Mouse (Mus musculus): Measurements from ENCODE around the gene Pdx1.

Pdx1 gene

DNA sequence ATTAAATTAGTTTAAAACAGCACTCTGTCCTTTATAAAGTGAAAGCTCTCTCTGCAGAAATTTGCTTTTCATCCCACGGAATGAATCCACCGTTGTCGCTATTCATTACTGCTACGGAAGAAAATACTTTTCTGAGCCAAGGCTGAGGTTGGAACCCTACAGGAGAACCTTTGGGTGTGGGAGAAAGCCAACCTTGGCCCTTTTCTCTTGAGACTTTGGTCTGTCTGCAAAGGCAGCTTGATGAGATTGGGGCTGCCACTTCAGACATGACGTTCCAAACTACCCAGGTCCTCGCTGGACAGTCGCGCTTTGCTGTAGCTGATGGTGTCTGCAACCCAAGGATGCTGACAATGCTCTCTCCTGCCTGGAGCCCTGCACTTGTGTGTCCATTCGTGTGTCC is 38.7 kb downstream of the Pdx1 start:
- no peak for DNase-seq (ENCODE audit: low spot score)

DNA sequence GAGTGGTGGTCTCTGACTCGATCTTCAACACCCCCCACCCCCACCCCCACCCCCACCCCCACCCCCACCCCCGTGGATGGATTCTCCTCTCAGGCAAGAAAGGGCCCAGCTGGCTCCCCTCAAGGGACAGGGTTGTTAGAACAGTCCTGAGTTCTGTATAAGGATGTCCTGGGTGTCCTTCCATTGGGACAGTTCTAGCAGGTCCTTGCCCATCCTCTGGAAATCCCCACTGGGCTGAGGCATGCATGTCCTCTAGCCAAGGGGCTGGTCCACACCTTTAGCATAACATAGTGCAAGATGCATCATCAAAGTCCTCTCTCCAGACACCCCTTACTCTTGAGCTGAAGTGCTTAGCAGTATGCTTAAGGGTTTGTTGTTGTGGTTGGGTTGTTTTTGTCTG is 40.0 kb downstream of the Pdx1 start:
- no peak for DNase-seq (ENCODE audit: low spot score)

DNA sequence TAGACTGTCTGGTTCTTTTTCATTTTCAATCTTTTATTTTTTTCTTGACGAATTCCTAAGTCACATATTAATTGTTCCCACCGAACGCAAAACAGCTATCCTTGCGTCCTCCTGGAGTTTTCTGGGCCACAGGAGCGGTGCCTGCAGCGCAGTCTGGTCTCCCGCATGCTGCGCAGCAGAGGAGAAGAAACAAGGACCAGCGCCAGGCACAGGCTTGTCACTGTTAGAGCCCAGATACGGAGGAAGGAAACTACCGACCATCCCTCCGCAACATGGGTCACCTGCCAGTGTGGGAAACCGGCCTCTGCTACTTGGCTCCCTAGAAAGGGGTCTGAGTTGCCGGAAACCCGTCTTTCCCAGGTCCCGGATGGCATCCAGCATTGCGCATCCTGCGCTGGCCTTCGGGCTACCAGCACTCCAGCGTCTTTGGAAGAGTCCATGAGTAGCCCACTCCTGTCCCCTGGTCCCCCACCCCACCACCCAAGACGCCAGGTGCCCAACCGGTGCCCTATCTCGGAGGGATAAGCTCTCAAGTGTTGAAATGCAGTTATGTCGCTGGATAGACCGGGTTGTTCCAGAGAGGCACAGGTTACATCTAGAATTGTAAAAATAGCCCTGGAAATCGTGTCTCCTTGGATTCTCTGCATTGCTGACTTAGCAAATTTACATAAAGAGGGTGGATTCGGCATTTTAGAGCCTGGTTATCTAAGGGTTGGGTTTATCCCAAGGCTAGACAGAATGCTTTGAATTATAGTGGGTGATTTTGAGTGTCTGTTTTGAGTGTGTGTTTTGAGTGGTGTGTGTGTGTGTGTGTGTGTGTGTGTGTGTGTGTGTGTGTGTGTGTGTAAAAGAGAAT is 43.3 kb downstream of the Pdx1 start:
- no peak for DNase-seq (ENCODE audit: low spot score)

DNA sequence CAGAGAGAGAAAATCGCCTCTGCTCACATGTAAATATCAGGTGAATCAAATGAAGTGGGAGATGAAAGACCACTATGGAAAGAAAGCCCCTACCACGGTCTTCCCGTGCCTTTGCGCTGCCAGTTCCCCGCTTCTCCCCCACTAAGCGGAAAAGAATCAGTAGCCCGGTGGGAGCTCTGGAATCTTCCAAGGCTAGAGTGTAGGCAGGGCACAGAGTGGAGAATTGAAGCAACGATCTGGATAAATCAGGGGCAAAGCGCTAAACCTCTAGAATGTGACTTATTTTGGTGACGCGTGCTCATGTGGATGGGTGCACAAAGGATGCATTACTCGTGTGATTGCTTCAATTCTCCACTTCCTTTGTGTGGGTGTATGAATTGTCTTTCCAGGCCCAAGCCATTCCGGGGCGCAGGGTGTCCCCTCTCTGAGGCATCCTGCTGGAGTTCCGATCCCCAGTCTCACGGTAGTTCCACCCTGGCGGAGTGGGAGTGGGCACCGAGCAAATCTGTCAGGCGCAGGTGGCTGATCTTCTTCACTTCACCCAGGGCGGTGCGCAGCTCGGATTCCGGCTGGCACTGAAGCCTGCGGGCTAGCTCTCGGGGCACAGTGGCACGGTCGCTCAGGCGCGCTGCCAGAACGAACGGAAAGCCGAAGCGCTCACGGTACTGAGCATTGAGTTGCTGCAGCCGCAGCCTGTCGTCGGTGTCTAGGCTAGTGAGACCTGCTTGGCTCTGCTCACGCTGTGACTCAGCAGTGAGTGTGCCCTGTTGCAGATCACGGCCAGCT is 45.1 kb downstream of the Pdx1 start:
- DNase-seq (ENCODE audit: low spot score): no peak

DNA sequence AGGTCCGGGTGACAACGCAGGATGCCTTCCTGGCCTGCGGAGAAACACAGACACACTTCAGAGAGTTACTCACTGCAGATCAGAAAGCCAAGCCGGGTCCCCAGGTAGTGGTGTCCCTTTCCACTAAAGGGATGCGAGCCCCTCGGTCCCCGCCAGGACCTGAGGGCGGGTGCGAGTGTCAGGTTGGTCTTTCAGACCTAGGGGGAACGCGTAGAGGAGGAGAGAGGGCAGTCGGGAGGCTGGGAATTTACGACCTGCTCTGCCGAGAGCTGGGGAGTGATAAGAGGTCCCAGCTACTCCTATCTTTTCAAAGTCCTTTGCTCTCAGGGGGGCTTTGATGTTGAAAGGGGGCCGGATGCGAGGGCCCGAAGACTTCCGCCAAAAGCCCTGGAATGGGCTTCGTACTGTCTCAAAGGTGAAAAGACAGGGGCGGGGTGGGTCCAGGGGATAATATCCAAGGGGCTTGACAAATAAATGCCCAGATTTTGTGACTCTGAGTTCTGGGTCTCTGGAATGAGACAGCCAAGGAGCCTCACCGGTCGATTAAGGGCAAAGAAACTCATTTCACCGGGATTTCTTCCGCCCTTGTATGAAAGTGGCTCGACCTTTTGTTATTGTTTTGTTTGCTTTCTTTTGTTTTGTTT is 45.8 kb downstream of the Pdx1 start:
- no peak for DNase-seq (ENCODE audit: low spot score)

DNA sequence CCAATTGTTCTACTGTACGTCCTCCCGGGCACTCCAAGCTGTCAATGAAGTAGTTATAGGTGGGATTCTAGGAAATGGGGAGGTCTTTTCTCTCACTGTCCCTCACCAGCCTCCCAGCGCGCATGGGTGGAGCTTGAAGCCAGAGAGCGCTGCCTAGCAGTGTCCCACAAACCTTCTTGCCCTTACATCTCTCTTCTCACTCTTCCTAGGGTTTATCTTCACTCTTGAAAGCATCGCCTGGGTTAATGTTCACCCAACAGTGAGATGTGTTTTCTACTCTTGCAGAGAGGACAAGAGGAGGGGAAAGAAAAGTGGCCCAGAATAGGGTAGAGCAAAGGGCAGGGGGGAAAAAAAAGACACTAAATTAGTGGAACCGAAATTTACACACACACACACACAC is 47.6 kb downstream of the Pdx1 start:
- no peak for DNase-seq (ENCODE audit: low spot score)

DNA sequence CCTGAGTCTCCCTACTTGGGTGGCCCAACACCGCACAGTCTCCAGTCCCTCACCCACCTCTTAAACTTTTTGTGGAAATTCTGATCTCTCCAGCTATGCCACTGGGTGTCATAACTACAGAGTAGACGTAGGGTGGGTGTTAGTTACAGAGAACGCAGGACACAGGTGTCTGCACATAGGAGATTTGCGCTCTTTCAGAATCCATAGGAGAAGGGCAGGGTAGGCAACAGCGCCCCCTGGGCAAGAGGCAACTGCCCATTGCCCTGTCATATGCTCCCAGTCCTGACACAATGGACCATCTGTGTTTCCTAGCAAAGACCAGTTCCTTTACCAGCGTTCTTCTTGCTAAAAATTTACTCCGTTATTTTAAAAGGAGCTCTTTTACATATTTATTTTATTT is 48.2 kb downstream of the Pdx1 start:
- no peak for DNase-seq (ENCODE audit: low spot score)

DNA sequence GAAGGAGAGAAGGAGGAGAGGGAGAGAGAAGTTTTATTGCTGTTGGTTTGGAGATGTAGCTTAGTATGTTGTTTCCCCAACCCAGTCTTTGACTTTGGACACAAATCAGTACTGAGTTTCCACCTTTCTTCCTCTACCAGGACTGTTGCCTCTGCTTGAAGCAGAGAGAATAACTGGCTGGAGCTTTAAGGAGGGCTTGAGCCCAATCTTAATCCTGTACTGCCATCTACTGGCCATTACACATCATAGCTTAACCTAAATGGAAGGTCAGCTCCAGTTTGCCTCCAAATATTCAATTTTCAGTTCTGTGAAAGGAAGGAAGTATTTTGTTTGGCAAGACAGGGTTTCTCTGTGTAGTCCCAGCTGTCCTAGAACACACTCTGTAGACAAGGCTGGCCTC is 49.9 kb downstream of the Pdx1 start:
- no peak for DNase-seq (ENCODE audit: low spot score)

DNA sequence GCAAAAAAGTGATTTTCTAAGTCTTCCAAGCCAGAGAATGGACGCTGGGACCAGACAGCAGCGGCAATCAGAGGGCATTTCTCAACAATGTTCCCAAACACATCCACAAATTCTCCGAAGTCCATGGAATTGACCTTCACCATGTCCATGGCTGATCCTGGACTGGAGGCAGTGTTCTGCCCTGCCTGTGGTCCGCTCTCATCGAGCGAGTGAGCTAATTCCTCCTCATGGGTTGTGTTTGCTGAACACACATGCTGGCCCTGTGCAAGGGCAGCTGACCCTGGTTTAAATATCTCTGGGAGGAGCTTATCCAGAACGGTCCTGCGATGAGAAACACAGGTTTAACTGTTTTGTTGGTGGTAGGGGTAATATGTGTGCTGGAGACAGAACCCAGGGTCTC is 52.4 kb downstream of the Pdx1 start, which contains the start of gene Urad:
Gene Urad, minus strand, starts transcription at position 258 of the 400 bp plus-strand sequence.
- DNase-seq (ENCODE audit: low spot score): no peak

DNA sequence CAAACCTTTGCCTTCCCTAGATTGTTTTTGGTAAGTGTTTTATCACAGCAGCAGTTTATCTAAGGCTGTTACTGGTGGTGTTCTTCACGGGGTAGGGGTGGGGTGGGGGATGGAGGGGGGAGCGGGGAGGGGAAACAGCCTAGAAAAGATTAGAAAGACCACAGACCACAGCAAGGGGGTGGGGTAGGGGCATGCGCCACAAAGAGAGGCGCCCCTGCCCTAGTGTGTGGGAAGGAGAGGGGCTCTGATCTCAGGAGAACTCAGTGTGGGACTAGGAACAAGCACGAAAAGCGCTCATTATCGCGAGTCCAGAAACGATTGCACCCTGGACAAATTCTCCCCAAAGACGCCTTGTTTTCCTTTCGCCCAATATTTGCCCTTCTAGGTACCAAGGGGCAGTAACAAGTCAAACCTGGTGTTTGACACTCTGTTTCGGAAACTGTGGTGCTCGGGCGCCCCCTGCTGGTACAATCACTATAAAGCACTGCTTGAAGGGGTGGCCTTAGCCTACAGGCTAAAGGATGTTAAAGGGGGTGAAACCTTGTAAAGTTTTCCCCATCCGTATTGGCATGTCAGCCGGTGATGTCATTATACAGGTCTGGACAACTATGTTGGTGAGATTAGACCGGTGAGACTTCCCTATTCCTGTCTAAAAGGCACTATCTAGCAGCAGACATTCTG is 53.6 kb downstream of the Pdx1 start:
- peak; percentile 51 for DNase-seq (ENCODE audit: low spot score)

Data from ovary, postnatal 14 days (tissue).